Mouse (Mus musculus): Measurements from ENCODE around the gene Bscl2. TPM values are rescaled to one million over a fixed set of nuclear protein-coding genes. Genes with fewer than 3 reads are reported as not detected.
"Not testable (repeated sequence)": the region's sequence is repeated elsewhere in the genome, so short reads cannot be mapped to it uniquely, and the experiment has no call there.

Gene Bscl2
- polyA plus RNA-seq, 1 experiment = 71.0 TPM

DNA sequence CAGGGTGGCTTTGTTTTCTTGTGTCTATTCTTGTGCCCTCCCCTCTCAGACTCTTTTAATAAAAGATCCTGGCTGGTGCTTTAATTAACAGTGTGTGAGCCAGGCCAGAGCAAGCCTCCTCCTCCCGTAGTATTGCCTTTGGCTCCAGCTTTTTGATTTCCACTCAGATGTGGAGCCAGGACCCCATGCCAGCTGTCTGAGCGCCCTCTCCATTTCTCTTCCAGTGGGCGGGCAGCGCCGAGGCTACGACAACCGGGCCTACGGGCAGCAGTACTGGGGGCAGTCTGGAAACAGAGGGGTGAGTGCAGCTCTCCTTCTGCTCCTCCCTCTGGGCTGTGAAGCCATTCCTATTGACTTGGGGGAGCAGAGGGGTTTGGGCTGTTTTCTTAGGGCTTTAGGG lies 6.6 kb upstream of the Bscl2 start:
- DNase-seq (ENCODE audit: low spot score) = no peak

DNA sequence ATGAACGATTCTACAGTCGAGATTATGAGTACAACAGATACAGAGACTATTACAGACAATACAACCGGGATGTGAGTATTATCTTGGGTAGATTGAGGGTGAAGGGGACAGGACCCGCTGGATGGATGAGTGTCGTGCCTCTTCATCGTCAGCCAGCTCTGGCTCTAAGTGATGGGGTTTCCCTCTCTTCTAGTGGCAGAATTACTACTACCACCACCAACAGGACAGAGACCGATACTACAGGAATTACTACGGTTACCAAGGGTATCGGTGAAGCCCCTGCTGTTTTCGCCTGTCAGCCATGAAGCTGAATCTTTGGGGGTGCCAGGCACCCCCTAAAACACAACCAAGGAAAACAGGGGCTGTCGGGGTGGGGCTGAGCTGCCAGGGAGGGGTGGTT lies 6.0 kb upstream of the Bscl2 start:
- DNase-seq (ENCODE audit: low spot score) = no peak

DNA sequence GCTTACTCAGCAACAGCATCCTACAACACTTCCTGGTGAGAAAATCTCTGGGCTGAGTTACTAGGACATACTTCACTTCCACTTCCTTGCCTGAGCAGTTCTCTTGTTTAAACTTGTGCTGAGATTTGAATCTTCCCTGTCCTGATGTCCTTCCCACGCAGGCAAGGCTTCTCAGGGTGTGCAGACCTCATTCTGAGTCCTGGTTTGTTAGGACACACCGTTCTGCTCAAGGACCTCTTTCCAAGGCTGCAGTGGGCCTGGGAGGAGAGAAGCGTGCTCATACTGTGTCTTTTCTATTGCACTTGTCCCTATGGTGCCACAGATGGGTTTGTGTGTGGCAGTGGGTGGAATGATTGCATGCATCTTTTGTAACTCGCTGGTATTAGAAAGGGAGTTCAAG lies 4.3 kb upstream of the Bscl2 start:
- DNase-seq (ENCODE audit: low spot score) = no peak

DNA sequence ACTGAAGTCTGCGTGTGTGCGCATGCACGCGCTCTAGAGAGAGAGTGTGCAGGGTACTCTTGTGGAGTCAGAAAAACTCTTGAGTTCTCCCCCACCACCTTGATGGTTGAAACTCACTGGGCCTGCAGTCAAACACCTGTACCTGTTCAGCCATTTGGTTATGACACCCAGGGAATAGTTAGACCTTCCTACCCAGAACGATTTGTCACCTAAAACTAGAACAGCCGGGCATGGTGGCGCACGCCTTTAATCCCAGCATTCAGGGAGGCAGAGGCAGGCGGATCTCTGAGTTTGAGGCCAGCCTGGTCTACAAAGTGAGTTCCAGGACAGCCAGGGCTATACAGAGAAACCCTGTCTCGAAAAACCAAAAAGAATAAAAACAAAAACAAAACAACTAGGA lies 940 bp upstream of the Bscl2 start:
- DNase-seq (ENCODE audit: low spot score) = not testable (repeated sequence)

DNA sequence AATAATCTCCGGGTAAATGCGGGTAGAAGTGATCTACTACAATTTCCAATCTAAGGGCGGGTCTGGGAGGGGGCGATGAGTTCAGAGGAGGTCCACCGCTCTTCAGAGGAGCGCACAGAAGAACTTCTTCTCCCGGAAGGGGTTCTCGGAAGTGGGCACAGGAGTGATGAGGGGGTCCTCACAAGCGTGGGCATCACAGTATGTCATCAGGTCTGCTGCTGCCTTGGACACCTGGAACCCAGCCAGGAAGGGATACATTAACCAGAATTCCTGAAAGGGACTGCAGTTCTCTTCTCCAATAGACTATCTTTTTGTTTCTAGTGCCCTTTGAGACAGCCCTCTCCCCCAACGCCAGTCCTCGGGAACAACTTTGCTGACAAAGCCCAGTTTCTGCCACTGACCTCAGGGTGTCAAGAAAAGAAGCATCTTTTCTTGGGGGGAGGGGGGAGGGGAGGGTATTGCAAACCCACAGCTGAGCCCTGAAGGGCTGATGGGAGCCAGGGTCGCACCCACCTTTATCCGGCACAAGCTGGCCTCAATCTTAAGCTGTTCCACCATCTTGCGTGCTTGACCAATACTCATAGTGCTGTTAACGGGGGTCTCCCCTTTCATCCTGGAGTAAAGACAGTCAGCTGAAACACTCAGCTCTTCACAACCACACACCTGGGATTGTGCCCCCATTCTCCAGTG lies 919 bp downstream of the Bscl2 start:
- no peak for DNase-seq (ENCODE audit: low spot score)

DNA sequence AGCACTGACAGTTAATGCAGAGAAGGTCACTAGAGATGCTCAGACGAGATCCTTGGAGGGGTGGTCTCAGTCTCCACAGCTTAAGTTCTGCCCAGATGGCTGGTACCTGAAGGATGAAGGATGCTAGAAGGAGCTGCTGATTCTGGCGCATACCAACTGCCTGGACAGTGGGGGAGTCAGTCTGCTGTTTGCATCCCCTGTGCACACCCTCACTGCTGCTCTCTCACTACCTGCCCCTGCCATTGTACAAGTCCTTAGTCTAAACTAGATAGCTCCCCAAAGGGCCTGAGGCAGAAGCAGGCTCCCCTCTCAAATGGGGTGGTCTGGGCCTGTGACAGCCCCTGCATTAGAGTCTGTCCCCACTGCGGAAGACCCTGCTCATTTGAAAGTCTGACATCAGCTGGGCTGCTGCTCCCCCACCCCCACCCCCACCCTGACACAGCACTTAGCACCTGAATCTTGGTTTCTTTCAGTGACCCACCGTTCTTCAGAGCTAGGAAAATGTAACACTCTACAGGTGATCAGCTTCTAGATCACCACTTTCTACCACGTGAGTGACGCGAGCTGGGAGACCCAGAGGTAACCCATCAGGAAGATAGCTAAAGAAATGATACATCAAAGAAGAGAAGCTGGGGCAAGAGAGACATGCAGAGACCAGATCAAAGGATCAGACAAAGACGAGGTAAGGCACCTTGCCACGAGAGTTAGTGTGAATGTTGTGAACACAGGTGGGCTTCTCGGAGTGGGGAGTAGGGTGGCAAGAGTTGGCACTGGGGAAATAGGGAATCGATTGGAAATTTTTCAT lies 2.0 kb downstream of the Bscl2 start, which contains the start of gene Gng3:
TSS of gene Gng3 (minus strand) at position 92 of the 805 bp plus-strand sequence.
- DNase-seq (ENCODE audit: low spot score) = no peak

DNA sequence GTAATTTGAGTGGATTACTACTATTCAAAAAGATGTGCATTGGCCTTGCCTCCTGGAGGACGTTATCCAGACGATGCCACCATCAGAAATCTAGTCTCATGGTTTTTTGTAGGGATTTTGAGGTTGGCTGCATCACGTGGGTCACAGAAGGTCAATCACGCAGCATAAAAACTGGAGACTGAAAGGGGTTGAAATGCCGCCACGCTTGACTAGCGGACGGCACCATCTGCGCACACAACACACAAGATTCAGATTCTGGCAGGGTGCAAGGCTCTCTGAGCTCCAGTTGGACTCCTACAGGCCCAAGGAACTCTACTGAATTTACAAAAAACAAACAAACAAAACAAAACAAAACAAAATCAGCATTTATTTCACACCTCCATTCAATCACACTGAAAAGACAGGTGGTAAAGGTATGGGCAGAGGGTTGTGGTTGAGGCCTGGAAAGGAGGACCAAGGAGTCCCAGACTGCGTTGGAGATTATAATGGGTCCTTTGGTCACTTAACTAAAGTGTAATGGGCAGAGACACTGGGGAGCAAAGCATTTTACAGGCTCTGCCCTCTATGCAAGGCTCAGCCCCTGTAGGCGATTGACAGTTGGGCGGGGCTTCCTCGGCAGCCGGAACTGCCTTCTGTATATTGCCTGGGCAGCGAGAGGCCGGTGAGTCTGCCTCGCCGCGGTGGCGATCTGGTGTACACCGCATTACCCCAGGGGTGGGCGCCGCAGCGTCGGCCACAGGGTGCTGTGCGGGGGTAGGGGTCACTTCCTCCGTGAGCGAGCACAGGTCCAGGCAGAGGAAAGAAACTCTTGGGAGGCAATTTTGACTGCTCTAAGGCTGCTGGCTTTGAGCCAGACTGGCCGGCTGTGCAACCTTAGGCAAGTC lies 2.9 kb downstream of the Bscl2 start:
- peak; percentile 68 for DNase-seq (ENCODE audit: low spot score)

DNA sequence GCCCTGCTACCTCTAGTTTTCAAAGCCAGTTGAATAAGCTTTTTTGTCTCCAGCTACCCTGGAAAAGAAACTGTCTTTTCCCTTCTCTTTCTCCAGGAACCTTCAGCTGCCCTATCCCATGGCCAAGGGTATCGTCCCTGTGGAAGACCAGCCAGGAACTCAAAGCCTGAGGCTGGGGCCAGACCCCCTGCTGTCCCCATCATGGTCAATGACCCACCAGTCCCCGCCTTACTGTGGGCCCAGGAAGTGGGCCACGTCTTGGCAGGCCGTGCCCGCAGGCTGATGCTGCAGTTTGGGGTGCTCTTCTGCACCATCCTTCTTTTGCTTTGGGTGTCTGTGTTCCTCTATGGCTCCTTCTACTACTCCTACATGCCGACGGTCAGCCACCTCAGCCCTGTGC lies 3.7 kb downstream of the Bscl2 start:
- DNase-seq (ENCODE audit: low spot score) = no peak

DNA sequence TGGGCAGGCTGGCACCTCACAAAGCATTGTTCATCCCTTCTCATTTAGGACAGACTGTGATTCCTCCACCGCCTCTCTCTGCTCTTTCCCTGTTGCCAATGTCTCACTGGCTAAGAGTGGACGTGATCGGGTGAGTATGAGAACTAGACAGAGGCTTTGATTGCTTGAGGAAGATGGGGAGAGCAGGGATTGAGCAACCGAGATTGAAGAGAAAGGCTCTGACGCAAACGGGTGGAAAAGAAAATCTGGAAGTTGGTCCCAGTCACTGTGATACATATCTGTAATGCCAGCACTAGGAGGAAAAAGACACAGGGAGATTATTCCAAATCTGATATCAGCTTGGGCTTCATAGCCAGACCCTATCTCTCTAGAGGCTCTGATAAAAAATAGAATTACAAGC lies 5.7 kb downstream of the Bscl2 start:
- DNase-seq (ENCODE audit: low spot score) = no peak

DNA sequence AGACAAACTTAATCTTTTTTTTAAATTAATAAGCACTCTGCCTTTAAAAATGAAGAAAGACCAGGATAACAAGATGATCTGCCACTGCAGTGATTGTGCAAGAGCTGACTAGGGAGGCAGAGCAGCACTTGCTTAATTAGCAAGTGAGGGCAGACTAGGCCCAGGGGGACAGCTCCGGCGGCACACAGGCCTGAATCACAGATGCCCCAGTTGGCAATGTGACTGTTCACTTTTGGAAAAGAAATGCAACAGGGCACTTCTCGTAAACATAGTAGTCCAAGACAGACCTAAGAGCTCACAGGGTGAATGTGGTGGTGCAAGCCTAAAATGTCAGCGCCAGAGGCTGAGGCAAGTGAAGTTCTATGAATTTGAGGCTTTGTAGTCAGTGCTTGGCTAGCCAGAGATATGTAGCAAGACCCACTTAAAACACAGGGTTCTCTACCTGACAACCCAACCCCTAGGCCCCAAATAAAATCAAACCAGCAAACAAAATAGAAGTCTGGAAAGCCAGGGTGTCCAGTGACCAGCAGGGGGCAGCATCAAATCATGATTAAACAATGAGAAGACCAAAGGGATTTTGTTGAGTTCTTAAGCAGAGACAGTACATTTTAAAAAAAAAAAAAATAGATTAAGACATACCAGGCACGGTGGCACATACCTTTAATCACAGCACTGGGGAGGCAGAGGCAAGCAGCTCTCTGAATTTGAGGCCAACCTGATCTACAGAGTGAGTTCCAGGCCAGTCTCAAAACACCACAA lies 7.3 kb downstream of the Bscl2 start:
- DNase-seq (ENCODE audit: low spot score) = no peak

DNA sequence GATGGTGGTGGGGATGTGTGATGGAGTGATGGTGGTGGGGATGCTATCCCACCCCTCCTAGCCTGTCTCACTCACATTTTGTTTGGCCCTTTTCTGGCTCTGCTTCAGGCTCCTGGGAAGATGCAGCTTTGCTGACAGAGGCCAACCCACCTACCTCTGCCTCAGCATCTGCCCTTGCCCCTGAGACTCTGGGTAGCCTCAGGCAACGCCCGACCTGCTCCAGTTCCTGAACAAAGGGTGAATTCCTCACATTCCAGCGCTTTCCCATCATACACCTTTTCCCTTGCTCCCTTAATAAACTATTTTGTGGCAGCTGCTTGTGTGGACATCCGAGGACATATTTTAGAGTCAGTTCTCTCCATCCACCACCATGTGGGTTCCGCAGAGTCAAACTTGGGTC lies 11.1 kb downstream of the Bscl2 start:
- no peak for DNase-seq (ENCODE audit: low spot score)

DNA sequence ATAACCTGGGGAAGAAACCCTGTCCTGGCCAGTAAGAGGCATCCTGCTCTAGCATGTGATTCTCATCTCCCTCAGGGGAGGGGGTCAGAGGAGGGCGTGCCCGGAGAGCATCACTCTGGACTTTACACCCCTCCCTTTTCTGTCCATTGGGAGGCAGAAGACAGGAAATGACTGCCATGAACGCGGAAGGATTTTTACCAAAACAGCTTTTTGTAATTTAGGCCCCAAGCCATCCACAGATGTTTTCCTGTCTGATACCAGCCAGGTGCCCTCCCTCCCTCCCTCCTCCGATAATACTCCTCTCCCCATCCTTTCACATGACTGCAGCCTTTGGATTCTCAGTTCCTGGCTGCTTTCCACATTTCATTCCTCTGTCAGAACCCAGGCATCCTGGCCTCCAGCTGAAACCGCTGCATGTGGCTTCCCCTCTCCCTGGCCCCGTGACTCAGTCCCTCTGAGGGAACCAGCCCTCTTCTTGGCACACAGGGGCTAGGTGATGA lies 13.2 kb downstream of the Bscl2 start, which contains the start of gene Lrrn4cl:
TSS of gene Lrrn4cl (plus strand) at position 367 of the 500 bp plus-strand sequence.
- DNase-seq (ENCODE audit: low spot score) = no peak

DNA sequence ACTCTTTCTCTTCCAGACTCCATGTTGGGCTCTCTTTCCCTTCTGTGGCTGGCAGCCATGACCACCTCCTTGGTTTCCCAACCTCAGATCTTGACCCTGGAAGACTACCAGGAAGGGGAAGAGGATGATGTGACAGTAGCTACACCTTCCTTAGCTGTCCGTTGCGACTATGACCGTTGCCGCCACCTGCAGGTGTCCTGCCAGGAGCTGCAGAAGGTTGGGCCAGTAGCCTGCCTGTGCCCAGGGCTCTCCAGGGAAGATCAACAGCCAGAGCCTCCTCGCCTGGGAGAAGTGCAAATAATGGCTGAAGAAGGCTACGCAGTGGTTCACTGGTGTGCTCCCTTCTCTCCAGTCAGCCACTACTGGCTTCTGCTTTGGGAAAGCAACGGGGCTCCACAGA lies 14.4 kb downstream of the Bscl2 start:
- DNase-seq (ENCODE audit: low spot score) = no peak

DNA sequence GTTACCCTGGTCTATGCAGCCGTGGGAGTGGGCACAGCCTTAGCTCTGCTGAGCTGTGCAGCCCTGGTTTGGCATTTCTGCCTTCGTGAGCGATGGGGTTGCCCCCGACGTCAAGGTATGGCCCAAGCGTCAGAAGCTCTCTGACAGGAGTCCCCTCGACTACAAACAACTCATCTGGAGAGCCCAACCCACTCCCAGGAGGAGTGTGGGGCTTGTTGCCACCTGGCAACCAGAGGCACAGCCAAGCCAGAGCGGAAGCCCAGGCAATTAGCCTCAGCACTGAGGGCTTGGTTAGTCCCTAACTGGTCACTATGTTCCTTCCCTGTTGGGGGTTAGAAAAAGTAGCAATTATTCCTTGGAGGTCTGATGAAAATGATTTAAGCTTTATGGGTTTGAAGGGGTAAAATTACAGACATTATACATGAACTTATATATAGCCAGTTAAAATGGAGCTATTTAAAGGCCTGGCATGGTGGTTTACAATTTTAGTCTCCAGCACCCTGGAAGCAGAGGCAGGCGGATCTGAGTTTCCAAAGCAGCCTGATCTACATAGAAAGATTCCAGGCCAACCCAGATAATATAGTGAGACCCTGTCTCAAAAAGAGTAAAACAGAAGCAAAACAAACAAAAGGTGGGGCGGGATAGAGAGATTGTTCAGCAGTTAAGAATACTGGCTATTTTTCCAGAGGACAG lies 15.1 kb downstream of the Bscl2 start:
- no peak for DNase-seq (ENCODE audit: low spot score)

DNA sequence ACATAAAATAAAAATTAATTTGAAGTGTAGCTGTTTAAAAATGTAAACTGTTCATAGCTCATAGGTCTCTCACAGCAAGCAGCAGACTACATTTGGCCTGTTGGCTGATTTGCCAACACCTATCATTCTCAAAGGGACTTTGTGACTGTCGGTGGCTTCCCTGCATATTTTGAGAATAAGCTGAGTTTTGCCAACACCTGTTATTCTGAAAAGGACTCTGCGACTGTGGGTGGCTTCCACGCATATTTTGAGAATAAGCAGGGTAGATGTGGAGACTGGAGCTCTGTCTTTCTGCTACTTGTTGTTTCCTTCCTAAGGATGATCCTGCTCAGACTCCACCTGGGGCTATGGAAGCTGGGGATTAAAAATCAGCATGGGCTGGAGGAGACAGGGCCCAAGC lies 15.8 kb downstream of the Bscl2 start:
- no peak for DNase-seq (ENCODE audit: low spot score)

DNA sequence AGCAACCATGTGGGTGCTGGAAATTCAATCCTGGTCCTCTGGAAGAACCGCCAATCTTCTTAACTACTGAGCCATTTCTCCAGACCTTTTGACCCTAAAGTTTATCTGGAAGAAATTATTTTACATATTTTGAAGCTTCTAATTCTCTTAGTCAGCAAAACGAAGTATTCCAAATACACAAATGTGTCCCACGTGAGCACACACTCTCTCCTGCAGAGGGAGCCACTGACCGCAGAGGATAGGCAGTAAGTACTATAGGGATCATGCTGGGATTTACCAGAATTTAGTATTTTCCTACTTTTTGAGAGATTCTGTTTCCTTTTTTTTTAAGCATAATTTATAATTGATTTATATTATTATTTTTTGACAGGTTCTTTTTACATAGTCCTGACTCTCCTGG lies 20.4 kb downstream of the Bscl2 start:
- DNase-seq (ENCODE audit: low spot score) = no peak

DNA sequence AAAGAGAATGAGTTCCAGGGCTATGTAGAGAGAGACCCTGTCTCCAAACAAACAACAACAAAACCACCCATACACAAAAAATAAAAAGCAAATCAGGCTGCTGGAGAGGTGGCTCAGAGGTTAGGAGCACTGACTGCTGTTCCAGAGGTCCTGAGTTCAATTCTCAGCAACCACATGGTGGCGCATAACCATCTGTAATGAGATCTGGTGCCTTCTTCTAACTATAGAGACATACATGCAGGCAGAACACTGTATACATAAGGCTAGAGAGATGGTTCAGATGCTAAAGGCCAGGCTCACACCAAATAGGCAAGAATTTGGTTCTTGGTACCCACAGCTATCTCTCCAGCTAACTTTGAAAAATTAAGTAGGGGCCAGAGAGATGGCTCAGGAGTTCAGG lies 21.8 kb downstream of the Bscl2 start:
- no peak for DNase-seq (ENCODE audit: low spot score)

DNA sequence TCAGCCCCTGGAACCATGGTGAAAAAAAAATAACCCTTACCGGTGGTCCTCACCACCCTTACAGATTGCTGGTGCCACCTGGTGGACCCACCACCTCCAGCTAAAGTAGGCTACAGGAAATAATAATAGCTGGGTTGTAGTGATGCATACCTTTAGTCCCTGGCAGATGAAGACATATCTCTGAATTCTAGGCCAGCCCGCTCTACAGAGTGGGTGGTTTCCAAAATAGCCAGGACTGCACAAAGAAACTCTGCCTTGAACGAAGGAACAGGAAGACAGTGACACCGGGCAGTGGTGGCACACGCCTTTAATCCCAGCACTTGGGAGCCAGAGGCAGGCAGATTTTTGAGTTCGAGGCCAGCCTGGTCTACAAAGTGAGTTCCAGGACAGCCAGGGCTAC lies 27.0 kb downstream of the Bscl2 start:
- no peak for DNase-seq (ENCODE audit: low spot score)

DNA sequence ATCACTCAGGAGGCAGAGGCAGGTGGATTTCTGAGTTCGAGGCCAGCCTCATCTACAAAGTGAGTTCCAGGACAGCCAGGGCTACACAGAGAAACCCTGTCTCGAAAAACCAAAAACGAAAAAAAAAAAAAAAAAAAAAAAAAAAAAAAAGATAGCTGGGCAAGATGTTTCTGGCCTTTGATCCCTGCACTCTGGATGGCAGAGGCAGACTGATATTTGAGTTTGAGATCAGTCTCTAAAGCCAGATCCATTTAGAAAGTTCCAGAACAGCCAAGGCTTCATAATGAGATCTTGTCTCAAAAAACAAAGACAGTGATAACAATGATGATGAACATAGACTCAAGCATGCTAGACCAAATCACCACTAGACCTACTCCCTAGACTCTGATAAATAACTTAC lies 33.1 kb downstream of the Bscl2 start:
- not testable (repeated sequence) for DNase-seq (ENCODE audit: low spot score)

DNA sequence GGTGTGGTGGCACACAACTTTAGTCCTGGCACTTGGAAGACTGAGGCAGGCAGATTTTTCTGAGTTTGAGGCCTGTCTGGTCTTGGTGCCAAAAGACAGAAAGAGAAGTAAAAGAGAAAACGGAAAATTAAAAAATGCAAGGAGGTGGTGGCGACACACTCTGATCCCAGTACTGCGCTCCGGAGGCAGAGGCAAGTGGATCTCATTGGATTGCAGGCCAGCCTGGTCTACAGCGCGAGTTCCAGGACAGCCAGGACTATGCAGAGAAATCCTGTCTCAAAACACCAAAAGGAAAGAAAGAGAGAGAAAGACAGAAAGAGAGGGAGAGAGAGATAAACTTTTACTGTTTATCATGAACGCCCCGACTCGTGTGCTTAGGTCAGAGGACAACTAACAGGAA lies 33.6 kb downstream of the Bscl2 start:
- DNase-seq (ENCODE audit: low spot score) = no peak
